Mouse (Mus musculus) cerebellum, adult 9-11 months (tissue): ENCODE measurements around the gene Ntng1.
"Not testable (repeated sequence)": the region's sequence is repeated elsewhere in the genome, so short reads cannot be mapped to it uniquely, and the experiment has no call there.

Experiments
- DNase-seq: peaks from one replicate; pipeline ENCODE4 v3.0.0; 2022

Gene Ntng1

DNA sequence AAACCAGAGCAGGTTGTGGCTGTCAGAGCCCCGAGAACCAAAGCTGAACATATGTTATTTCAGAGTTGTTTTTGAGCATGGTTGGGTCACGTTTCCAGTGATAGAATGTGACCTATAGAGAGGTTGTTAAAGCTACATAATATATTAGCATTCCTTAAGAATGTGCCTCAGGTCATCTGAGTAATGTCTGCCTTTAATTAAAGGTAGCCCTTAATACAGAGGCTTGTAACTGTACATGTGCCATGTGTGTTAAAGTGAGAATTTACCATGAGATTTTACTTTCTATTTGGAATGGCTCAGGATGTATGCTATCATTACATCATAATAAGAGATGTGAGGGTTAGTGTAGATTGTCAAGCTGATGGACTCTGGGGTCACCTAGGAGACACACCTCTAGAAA, 368.6 kb downstream of the Ntng1 start:
- DNase-seq: no peak

DNA sequence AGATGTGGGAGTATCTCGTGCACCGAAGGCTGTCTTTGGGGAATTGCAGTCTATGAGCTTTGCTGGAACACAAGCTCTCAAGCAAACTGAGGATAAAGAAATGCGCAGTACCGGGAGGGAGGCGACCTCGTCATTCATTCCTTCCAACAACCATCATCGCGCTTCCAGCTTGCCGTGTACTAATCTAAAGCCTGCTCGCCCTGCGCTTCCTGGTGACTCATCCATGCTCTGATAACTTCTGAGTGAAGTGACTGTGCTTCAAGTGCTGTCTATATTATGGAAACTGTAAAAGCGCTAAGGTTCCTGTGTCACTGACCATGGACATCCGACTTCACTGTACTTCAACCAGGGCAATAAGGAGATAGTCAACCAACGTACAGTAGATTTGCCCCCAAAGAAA, 371.7 kb downstream of the Ntng1 start:
- DNase-seq: no peak

DNA sequence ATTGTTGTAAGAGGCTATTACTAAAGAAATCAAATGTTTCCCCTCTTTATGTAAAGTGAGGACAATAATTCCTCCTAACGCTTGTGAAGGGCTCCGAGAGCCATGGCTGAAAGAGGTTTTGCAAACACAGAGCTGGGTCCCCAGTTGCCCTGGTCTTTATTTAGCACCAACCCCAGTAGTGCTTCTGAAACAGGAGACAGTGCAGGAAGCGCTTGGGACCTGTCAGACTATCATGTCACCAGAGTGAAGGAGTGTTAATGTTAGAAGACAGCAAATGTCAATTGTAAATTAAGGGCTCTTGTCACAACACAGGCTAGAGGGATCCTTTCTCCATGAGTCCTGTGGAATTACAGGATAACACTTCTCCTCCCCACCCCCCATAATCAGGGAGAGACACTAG, 376.9 kb downstream of the Ntng1 start:
- no peak for DNase-seq

DNA sequence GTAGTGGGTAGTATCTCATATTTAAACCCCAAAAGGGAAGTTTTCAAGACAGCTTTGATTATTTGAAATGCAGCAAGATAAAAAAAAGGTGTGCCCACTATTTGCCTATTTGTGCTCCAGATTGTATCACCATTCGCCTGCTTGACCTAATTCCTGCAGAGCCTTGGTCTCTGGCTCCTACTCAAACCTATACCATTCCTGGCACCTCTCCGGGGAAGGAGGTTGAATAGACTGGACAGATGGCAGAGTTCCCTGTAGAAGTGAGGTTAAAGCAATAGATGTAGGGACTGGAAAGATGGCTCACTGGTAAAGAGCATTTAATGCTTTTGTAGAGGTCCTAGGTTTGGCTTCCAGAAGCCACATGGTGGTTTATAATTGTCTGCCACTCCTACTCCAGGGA, 378.2 kb downstream of the Ntng1 start:
- peak; percentile 77 for DNase-seq

DNA sequence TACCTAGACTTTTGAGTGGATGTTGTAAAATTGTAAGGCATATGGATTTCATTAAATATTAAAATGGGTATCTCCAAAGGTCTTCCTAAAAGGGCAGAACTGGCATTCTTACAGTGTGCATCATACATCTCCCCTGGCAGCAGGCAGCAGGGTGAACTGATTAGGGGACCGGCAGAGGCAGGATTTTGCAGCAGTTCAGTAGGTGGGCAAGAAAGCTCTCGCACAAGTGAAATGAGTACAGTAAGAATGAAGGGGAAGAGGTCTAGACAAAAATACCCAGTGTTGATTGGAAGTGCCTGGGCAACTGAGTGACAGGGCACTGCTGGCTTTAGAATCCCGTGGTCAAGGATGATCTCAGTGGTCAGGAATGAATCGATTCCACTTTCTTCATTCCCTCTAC, 378.7 kb downstream of the Ntng1 start:
- DNase-seq: no peak

DNA sequence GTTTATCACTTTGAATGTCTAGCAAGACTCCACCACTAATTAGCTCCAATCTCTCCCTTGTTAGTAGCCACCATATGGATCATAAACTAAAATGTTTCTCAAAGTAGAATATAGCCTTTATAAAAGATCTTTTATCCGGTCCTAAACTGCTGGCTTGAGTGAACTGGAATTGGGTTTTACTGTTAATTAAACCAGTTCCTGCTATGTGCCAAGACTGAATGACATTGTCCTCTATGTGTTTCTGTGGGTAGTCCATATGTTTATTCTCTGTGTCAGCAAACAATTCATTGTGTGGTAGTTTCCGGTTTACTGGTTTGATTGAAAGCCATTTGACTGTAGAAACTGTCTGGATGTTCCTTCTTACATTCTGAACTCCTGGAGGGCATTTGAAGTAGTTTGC, 387.4 kb downstream of the Ntng1 start:
- no peak for DNase-seq

DNA sequence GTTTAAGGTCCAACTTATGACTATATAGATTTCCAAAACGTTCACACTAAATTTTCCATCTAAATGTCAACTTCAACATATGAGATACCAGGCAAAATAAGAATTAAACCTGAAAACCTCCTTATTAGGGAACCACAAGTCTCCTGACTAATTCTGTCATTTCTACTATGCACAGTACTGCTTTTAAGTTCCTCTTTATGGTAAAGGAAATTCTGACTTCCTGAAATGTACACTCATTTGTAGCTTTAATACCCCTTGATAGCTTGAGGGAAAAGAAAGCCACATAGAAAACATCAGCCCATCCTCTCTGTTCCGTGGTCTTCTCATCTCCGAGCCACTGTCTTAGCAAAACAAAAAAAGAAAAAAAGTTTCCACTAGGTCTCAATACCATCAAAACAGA, 396.2 kb downstream of the Ntng1 start:
- not testable (repeated sequence) for DNase-seq

DNA sequence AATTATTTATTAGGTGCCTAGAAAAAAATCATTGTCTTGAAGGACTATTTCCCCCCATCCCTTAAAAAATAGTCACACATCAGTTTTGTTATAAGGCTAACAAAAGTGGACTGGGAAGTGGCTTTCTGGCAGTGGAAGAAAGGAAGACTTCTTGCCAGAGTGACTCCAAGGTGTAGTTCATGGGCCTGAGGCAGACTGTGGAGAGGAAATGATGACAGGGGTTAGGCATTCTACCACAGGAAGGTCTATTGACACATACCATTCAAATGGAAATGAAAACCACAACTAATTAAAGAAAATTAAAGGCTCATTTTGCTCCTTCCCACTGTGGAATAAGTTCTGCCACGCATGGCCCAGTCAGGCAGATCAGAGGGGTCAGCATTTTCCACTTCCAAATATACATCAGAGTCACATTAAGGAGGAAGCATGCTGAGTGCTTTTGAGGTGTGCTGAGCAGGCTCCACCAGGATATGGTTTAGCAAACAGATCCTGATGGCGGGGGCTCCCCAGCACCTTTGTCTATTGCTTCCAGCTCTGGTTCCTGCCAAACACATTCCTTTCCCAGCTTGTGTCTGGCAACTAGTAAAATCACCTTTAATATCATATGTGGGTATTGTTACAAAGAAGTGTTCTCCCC, 403.2 kb downstream of the Ntng1 start:
- DNase-seq: no peak

DNA sequence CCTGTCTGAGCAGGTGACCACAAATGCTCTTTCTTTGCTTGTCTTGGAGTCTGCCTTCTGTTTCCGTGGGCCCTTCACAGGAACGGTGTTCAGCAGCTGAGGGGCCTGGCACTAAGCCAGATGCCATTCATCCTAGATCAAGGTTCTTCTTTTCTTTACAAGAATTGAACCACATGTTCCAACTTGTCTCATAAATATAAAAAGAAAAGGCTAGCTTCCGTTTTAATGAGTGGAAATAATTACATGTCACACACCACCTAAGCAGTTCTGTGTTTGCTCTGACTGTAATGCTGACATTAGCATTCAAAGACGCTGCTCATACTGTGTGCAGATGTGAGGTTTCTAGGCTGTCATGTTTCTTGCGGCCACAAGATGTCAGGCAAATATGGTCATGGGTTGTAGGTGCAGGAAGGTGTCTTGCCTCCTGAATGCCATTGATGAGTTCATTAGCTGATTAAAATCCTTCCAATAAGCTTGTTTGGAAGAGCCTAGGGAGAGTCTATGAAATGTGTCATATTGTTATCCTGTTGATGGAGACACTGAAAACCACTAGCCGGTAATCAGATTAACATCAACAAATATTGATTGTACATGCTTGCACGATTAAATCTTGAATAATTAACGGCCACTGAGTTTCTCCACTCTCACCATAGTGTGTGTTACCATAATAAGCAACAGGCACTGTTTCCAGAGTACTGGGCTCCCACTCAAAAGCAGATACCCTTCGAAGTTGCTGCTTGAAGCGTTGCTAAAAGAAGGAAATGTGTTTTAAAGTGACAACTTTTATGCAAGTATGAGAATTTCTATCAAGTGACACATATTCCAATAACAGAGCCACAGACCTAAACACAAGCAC, 411.3 kb downstream of the Ntng1 start:
- DNase-seq: peak; percentile 43

DNA sequence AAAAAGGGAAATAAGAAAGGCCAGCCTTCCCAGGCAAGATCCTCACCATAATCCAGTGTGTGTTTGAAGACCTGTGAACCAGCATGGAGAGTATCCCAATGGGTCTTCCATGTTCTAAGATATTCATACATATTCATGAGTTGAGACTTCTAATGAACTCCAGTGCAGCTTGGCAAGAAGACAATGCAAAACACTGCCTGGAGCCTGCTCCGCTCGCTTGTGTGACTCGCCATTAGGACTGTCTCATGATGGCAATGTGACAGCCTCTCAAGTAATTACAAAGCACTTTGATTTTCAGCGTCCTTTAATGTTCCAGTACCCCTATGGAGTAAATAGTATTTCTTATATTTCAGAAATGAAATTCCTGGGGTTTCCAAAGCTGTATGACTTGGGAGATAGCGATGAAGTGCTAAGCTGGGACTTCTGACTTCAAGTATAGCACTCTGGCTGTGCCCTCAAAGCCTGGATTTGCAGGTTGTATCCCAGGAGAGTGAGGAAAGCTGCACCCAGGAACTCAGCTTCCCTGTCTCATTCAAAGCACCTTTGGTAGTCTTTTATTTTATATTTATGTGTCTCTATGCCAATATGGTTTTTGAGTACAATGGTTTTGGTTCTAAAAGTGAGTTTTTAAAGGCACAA, 412.1 kb downstream of the Ntng1 start:
- DNase-seq: no peak
